Mouse (Mus musculus) duodenum, adult 2 months (tissue): ENCODE measurements around the gene Rhox3e. TPM values are rescaled to one million over a fixed set of nuclear protein-coding genes. Genes with fewer than 3 reads are reported as not detected.

Source experiments
- polyA plus RNA-seq: library from polyadenylated mRNA; depleted of rRNA; stranded (reverse); fragments of >200 nt; gene quantifications from 2 replicates; pipeline ENCODE4 v1.2.3, GENCODE M21; 2012; ENCODE audit warnings: low replicate concordance; rRNA removed

Rhox3e gene
- polyA plus RNA-seq, result not detected in 2 replicates

DNA sequence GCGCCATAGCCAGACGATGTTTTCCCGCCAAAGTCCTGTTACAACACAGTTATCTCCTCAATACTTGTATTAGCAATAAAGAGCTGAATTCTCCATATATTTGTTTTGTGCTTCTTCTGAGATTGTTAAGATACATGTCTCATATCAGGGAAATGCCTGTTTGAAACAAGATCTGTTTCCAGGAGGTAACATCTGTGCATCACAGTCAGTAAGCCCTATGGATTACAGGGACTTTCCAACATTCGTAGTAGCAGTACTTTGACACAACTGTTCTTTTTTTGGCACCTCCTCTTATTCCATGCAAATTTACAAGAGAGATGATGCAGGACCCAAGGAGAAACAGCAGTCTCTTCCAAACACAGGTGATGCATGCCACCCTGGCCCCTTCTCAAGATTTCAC lies at the start of gene Rhox3e:
TSS of gene Rhox3e (plus strand) at position 301 of the 400 bp plus-strand sequence.

DNA sequence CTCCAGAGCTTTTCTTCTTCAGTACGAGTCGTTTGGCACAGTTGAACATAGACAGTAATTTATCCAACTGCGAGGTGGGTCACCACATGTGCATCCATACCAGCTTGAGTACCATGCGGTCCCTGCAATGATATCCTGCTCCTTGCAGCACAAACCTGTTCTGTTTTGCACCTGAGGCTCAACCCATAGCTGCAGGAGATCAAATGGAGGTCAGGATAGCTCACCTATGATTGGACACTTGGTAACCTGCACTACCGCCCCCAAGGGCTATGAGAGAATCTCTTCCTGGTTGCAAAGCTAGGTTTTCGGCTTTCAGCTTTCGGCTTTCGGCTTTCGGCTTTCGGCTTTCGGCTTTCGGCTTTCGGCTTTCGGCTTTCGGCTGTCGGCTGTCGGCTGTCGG lies 27.8 kb upstream of the Rhox3e start, which contains the start of gene Rhox4d:
TSS of gene Rhox4d (plus strand) at position 301 of the 400 bp plus-strand sequence.

DNA sequence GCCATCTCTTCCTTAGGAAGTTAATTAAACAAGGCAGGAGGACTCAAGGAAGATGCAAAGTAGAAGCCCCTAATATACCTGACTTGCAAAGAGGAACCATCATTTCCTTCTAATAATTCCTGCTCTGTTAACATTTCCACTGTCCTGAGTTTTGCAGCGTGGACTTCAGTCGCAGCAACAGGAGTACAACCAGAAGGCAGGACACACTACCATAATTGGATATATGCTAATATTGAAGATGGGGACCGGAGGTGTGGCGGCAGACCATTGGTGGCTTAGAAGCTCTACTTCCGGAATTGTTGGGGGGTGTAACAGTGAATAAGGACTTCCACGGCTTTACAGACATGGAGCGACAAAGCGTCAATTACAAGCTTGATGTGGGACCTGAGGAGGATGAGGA lies 11.7 kb upstream of the Rhox3e start, which contains the start of gene Rhox2e:
TSS of gene Rhox2e (plus strand) at position 301 of the 400 bp plus-strand sequence.

DNA sequence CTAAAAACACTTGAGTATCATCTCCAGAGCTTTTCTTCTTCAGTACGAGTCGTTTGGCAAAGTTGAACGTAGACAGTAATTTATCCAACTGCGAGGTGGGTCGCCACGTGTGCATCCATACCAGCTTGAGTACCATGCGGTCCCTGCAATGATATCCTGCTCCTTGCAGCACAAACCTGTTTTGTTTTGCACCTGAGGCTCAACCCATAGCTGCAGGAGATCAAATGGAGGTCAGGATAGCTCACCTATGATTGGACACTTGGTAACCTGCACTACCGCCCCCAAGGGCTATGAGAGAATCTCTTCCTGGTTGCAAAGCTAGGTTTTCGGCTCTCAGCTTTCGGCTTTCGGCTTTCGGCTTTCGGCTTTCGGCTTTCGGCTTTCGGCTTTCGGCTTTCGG lies 15.3 kb downstream of the Rhox3e start, which contains the start of gene Rhox4e:
TSS of gene Rhox4e (plus strand) at position 301 of the 400 bp plus-strand sequence.

DNA sequence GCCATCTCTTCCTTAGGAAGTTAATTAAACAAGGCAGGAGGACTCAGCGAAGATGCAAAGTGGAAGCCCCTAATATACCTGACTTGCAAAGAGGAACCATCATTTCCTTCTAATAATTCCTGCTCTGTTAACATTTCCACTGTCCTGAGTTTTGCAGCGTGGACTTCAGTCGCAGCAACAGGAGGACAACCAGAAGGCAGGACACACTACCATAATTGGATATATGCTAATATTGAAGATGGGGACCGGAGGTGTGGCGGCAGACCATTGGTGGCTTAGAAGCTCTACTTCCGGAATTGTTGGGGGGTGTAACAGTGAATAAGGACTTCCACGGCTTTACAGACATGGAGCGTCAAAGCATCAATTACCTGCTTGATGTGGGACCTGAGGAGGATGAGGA lies 29.3 kb downstream of the Rhox3e start, which contains the start of gene Rhox2f:
TSS of gene Rhox2f (plus strand) at position 301 of the 400 bp plus-strand sequence.

DNA sequence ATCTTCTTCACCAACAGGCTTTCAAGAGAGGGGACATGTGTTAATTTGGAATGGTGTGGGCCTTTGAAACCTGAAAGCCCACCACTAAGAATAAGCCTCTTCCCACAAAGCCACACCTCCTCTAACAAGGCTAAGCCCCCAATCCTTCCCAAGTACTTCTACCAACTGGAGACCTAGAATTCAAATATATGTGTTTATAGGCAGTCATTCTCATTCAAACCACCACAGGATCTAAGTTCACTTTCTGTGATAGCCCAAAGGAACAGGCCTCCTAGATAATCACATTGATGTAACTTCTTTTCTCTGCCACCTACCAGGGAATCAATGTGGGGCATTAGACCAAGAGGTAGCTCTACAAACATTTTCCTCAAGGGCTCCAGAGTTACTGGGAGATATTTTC lies 38.9 kb downstream of the Rhox3e start, which contains the start of gene Rhox3f:
TSS of gene Rhox3f (plus strand) at position 301 of the 400 bp plus-strand sequence.

Other genes starting within 250 kb of the Rhox3e start
- not detected in 2 replicates for gene Rhox3a2, start 162.0 kb upstream of the Rhox3e start, polyA plus RNA-seq
- gene Rhox4a2, start 151.2 kb upstream of the Rhox3e start, polyA plus RNA-seq, result not detected in 2 replicates
- gene Rhox2b, start 130.0 kb upstream of the Rhox3e start, polyA plus RNA-seq, result not detected in 2 replicates
- gene Rhox4b, start 109.5 kb upstream of the Rhox3e start, polyA plus RNA-seq, result not detected in 2 replicates
- gene Rhox2c, start 88.3 kb upstream of the Rhox3e start, polyA plus RNA-seq, result not detected in 2 replicates
- not detected in 2 replicates for gene Rhox3c, start 83.4 kb upstream of the Rhox3e start, polyA plus RNA-seq
- gene Rhox4c, start 61.7 kb upstream of the Rhox3e start, polyA plus RNA-seq, result not detected in 2 replicates
- not detected in 2 replicates for gene Rhox2d, start 48.6 kb upstream of the Rhox3e start, polyA plus RNA-seq
- not detected in 2 replicates for gene Rhox4d, start 27.7 kb upstream of the Rhox3e start, polyA plus RNA-seq
- not detected in 2 replicates for gene Rhox2e, start 11.6 kb upstream of the Rhox3e start, polyA plus RNA-seq
- gene Rhox4e, start 15.4 kb downstream of the Rhox3e start, polyA plus RNA-seq, result not detected in 2 replicates
- gene Rhox2f, start 29.4 kb downstream of the Rhox3e start, polyA plus RNA-seq, result not detected in 2 replicates
- not detected in 2 replicates for gene Rhox3f, start 39.0 kb downstream of the Rhox3e start, polyA plus RNA-seq
- not detected in 2 replicates for gene Rhox4f, start 65.7 kb downstream of the Rhox3e start, polyA plus RNA-seq
- gene Rhox3g, start 86.6 kb downstream of the Rhox3e start, polyA plus RNA-seq, result not detected in 2 replicates
- gene Rhox2g, start 101.5 kb downstream of the Rhox3e start, polyA plus RNA-seq, result not detected in 2 replicates
- not detected in 2 replicates for gene Rhox4g, start 109.3 kb downstream of the Rhox3e start, polyA plus RNA-seq
- gene Rhox3h, start 126.7 kb downstream of the Rhox3e start, polyA plus RNA-seq, result not detected in 2 replicates
- not detected in 2 replicates for gene Rhox2h, start 131.3 kb downstream of the Rhox3e start, polyA plus RNA-seq